Mouse (Mus musculus) MEL-GATA-1-ER (cell line): ENCODE data around the gene Fuk.
"Not testable (repeated sequence)": the region's sequence is repeated elsewhere in the genome, so short reads cannot be mapped to it uniquely, and the experiment has no call there.

Experiments used
- DNase-seq: peaks from one replicate; pipeline ENCODE4 v3.0.0-alpha.2; 2012; ENCODE audit warnings: low read depth; ENCODE audit errors: extremely low read depth

Gene Fuk

DNA sequence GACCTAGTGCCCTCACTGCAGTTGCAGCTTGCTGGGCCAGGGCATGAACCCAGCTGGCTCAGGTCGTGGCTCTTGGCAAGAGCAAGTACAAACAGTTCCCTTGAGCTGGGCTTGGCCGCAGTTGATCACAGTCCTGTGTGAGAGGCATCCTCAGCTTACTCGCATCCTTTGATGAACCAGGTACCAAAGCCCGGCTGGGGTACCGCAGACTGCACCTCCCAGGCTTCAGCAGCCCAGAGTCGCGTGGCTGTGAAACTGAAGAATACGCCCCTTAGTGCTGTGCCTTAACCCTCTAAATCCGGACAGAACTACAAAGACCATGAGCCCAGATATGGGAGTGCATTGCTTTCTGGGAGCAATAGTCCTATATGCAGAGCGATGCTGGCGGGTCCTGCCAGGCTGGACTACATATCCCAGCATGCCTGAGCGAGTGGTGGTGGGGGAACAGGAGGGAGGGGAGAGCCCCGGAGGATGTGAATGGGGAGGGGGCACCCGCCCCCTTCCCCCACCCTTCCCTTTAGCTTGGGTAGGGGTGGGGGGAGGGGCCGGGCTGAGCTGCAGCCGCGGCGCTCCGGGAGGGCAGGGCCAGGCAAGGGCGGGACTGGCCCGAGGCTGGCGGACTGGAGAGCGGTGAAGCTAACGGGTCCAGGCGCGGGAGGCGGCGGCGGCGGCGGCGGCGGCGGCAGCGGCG lies 17.2 kb upstream of the Fuk start, which contains the start of gene St3gal2:
Gene St3gal2, plus strand, starts transcription at position 582 of the 691 bp plus-strand sequence.
- DNase-seq = peak; percentile 95

DNA sequence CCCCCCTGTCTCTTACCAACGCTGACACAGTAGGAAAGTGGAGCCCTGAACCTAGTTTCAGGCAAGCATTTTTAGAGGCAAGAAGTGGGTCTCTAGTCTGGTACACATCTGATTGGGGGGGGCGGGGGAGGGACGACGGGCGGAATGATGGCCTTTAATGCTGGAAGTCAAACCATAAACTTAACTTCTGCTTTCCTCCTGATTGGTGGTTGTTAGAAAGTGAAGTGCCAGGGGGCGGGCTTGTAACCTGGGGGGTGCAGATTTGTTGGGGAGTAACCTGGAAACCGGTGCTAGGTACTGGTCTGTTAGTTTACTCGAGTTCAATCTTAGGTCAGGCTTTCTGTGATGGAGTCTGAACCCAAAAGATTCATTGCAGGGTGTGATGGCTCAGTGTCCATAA lies 16.2 kb upstream of the Fuk start:
- DNase-seq = no peak

DNA sequence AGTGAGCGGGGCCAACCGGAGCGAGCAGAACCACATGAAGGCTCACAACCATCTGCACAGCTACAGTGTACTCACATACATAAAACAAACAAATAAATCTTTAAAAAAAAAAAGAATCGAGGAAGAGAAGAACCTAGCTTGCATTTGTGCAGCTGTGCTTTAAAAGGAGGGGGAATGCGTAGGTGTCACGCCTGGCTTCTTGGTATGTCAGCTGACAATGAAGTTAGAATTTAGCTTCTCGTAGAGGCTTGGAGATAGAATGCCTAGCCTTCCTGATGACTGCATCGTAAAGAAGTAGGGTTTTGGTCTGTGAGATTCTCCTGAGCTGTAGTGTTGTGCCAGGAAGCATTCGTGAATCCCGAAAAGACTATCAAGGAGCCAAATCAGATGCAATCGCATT lies 15.7 kb upstream of the Fuk start:
- DNase-seq = no peak

DNA sequence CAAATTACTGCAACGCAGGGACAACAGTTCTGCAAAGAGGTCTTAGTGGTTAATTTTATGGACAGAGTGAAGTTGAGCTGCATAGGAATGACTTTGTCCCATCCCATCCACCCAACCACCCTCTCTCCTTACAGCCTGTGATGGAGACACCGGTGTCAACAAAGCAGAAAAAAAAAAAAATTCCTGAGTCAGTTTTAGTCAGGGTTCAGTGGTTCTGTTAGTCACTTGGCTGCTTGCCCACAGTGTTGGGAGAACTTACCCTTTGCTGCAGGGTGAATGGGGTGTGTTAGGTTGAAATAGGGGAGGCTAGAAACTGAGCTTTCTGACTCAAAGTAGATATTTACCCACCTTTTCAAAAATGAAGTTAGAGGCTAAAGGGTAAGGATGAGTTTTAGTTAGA lies 15.1 kb upstream of the Fuk start:
- peak; percentile 73 for DNase-seq

DNA sequence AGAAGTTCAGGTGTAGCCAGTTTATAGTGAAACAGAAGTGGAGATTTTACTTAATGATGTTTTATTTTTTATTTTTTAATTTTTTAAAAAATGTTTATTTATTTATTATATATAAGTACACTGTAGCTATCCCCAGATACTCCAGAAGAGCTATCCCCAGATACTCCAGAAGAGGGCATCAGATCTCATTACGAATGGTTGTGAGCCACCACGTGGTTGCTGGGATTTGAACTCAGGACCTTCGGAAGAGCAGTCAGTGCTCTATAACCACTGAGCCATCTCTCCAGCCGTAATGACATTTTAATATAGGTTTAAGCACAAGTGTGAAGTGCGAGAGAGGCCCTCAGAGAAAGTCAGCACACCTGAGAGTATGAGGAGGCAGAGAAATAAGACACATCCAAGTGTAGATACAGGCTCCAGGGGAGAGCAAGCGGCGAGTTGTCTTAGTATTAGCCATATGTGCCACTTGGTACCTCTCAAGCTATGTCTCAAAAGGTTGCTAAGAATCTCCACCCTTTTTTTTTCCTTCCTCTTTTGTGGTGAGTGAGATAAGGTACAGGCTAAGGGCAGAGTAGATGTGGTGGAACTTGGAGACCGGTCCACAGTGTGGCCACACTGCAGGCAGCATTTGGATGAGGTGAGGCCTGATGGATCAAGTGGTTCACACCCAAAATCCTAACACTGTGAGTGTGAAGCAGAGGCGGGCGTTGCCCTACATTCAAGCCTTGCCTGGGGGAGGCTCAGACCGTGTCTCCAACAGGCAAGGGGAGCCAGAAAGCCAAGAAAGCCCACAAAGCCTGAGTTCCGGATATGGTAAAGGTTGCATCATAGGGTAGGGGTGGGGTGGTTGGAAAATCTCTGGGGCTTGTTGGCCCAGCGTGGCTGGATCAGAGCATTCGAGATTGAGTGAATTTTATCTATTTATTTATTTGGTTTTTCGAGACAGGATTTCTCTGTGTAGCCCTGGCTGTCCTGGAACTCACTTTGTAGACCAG lies 9.6 kb upstream of the Fuk start:
- DNase-seq = peak; percentile 95

DNA sequence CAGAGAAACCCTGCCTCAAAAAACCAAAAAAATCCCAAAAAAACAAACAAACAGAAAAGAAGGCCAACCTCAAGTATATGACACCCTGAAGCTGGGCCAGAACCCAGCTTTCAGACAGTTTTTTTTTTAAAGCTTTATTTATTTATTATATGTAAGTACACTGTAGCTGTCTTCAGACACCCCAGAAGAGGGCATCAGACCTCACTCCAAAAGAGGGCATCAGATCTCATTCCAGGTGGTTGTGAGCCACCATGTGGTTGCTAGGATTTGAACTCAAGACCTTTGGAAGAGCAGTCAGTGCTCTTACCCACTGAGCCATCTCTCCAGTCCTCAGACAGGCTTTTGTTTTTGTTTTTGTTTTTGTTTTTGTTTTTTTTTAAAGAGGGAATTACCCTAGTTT lies 7.6 kb upstream of the Fuk start:
- not testable (repeated sequence) for DNase-seq

DNA sequence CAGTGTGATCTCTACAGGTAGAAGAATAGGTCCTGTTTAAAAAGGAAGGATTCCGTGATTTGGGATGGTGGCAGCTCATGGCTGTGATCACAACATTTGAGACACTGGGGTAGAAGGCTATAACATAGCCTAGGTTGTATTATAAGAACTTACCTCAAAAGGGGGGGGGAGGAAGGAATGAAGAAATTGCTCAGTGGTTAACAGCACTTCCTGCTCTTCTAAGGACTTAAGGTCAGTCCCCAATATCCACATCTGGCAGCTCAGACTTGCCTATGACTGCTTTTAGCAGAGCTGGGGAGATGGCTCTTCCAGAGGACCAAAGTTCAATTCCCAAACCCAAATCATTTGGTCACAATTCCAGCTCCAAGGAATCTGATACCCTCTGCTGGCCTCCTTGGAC lies 4.4 kb upstream of the Fuk start:
- no peak for DNase-seq

DNA sequence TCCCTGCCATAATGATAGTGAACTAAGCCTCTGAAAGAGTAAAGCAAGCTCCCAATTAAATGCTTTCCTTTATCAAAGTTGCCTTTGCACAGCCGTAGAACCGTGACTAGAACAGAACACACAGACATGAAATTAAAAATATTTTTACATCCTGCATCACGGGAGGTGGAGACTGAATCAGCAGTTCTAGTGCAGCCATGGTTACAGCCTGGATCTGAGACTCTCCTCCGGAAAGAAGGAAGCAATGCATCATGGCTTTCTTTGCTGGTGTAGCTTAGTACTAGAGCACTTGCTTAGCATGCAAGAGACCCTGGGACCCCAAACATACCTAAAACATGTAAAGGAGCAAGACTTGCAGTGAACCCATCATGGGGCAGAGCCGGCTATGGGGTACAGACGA lies 3.1 kb upstream of the Fuk start:
- DNase-seq = no peak

DNA sequence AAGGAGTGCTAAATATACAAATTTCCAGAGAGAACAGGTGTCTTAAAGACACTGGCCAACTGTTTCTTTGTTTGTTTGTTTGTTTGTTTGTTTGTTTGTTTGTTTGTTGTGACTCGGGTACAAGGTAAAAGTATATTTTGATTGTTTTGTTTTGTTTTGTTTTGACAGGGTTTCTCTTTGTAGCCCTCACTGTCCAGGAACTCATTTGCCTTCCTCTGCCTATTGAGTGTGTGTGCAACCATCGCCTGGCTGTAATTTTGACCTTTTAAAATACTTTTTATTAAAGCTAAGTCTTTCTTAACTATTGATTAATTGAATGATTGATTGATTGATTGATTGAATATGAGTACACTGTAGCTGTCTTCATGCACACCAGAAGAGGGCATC lies 284 bp upstream of the Fuk start:
- no peak for DNase-seq

DNA sequence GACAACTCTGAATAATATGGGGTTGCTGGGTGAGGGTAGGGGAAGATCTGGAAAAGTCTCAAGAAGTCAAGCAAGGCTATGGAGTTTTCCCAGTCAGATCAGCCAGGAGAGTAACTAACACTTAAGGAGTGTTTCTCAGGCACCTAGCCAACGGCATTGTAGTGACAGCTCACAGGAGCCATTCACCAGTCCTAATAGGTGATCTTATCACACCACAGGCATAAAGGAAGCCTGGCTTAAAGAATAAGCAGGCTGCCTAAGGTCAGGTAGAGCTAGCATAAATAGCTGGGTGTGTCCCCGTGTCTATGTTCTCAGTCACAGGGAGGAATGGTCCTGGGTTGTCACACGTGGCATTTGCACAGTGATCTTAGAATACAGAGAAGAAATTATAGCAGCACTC lies 1.2 kb downstream of the Fuk start:
- no peak for DNase-seq

DNA sequence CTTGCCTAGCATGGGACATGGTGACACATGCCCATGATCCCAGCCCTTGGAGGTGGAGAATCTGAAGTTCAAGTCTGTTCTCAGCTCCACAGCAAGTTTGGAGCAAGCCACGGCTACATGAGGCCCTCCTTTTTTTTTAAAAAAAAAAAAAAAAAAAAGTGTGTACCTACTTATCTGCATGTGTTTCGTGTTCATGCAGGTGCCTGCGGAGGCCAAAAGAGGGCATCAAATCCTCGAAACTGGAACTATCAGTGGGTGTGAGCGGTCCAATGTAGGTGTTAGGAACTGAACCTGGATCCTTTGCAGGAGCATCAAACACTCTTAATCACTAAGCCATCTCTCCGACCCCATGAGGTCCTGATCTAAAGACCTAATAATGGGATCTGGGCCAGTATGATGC lies 4.8 kb downstream of the Fuk start:
- DNase-seq = no peak

DNA sequence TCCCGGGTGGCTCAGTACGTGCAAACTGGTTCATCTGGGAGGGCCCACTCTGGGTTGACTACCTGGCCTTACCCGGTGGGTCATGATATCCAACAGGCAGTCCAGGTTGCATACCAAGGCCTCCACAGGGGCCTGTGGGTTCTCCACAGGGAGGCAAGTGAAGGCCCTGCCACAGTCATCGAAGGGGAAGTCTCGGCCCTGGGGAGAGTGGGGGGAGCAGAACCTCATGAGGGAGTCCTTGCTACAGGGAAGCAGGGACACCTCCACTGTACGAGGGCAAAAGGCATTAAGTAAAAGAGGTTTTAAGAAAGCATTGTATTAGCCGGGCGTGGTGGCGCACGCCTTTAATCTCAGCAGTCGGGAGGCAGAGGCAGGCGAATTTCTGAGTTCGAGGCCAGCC lies 6.5 kb downstream of the Fuk start:
- no peak for DNase-seq

DNA sequence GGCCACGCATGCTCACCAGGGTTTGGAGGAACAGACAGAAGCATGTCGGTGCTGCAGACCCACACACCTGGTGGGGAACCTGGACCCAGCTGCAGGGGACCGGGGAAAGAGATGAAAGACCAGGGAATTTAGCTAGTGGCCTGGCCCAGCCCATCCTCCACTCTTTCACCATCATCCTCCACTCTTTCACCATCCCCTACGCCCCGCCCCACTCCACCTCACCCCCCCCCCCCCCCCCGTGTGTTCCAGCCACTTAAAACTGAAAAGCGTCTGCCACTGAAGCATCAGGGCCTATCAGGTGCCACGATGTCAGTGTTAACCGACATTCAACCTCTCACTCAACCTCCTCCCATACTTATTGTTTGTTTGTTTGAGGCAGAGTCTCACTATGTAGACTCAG lies 7.0 kb downstream of the Fuk start:
- DNase-seq = no peak

DNA sequence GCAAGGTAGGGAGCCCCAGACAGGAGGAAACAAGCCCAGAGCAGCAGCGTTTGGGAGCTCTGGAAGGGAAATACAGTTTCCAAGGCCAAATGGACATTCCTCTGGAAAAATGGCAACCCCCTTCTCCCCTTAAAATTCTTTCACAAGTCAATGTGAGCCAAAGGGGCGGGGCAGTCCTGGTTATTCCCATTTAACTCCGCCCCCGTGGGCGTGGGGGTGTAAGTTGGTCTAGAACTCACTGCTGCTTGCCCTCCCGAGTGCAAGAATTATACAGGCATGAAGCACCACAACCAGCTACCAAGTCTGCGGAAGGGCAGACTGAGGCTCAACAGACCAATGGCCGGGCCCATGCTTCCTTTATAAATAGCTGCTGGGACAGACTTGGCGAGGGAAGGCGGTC lies 7.4 kb downstream of the Fuk start:
- no peak for DNase-seq

DNA sequence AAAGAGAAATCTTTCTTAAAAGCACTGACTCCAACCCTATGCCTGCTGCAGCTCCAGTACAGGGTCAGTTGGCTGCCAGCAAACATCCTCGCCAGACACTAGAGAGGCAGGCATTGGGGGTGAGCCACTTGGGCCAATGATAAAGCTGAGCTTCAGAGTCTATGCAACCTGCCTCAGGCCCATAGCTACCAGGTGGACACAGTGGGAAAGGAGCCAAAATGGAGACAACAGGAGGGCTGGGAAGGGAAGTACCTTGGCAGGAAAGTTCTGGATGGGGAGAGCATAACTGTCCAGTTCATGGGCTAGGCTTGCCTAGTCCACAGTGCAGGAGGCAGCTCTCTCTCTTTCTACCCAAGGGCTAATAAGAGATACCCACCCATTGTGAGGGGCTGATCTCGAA lies 9.4 kb downstream of the Fuk start:
- DNase-seq = no peak

DNA sequence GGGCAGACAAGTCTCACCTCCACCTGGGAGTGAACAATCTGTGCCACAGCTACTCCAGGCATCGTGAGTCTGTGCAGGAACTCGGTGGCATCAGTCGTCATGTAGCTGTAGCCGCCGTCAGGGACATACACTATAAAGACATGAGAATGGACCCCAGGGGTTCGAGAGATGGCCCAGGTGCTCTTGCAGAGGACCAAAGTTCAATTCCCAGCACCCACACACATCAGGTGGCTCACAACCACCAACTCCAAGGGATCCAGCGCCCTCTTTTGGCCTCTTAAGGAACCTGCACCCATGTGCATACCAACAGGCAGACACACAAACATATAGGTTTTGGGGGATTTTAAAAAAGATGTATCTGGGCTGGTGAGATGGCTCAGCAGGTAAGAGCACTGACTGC lies 10.2 kb downstream of the Fuk start:
- no peak for DNase-seq

DNA sequence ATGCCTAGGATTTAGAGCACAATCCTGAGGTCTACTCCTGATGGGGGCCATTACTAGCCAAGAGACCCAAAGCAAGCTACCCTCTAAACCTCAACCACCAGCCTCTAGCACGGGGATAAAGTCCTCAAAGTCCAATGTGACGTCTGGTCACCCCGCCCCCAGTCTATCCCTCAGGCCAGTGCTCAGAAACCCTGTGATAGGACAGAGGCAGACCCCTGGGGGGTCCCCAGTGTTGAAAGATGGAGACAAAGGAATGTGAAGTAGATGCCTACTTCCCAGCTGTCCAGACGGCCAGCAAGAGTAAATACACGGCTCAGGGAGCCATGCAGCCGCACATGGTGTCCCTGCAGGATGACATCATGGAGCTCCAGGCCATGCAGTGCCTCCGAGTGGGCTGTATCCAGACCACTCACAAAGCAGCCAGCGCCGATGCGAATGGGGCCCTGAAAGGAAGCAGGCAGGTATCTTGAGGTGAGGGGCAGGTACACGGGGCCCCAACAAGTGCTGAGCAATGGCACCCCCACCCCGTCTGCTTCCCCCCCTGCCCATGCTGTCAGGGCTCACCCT lies 12.3 kb downstream of the Fuk start:
- no peak for DNase-seq

DNA sequence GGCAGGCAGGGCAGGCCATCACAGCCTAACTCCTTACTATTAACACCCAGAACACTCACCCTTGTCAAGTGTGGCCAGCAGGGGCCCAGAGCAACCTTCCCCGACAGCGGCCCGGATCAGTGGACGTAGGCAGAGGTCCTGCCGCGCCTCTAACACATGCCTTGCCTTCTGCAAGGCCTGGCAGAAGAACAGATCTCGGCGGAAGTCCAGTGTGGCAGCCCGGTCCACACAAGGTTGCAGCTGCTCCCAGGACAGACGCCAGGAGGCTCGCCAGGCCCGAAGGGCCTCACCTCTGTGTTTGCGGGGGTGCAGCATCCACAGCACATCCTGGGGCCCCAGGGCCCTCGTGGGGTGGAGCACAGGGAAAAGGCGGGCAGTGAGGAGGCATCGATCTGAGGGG lies 13.4 kb downstream of the Fuk start:
- no peak for DNase-seq

DNA sequence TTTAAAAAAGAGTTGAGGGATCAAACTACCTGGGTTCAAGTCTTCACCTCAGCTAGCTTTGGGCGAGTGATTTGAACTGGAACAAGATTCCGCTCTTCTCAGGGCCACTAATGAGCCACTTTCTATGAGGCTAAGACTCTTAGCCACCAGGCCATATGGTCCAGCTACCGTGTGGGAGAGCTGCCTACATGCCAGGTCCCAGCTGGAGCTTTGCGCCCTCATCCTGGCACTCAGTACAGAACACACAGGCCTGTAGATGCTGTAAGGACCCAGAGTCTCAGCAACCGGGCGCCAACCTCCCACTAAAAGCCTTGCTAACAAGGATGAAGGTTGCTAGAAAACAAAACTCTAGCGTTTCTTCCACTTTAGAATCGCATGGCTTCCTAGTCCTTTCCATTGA lies 13.8 kb downstream of the Fuk start:
- no peak for DNase-seq

DNA sequence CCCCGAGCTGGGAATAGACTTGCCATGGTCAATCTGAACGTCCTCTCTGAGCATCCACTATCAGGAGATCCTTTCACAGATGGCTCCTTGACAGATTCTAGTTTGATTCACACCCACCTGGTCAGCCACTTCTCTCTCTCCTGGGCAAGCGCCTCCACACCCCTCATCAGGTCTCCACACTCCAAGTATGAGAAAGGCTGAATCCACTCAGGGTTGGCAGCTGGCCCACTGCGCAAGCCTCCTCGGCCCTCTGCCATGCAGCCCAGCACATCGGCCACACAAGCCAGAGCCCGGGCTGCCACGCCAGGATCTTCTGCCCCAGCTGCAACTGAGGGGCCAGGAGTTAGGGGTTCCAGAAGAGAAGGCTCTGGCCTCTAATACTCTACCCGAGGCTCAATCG lies 14.7 kb downstream of the Fuk start:
- DNase-seq = no peak

DNA sequence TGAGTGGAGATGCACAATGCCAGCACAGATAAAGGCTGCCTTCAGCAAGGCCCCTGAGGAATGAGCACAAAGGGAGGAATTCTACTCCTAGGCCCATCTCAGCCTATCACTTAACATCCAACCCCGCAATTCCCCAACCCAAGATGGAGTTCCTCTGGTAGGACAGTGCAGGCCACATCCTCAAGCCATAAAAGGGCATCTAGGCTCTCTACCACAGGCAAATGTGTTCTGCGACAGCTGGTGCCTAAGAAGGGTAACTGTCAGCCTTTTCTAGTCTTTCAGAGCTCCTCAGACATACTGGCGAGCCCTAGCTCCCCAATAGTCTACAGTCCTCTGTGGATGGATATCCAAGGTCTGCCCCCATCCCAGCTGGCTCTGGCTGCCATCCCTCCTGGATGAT lies 15.7 kb downstream of the Fuk start:
- no peak for DNase-seq

DNA sequence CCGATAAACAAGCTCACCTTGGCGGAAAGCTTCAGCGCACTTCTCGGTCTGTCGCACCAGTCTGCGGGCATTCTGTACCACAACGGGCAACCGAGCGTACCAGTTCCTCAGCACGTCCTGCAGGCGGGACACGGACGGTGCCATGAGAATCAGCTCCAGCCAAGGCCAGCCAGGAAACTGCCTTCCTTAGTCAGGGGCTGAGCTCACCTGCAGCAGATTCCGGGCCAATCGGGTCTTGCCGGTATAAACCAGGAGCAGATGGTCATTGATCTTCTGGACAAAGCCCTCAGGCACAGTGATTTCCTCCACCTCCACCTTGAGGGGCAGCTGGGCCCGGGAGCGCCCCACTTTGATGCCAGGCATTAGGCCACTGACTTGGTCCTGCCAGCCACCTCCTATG lies 18.5 kb downstream of the Fuk start:
- DNase-seq = no peak
